ENCODE assay signal across 33 mouse cellular contexts in genomic region chr7:103767687-103768086, GRCm38 (mm10). TPM values are rescaled to one million over a fixed set of nuclear protein-coding genes. Genes with fewer than 3 reads are reported as not detected.
"Had no signal": no experiment of that assay in that cellular context is flagged by ENCODE, and none has a peak within 500 bp of the region (broad histone marks: within the 10 kb centered on the region; RNA-seq: fewer than 3 reads in every experiment).

No protein-coding gene starts in this region.

RNA-seq across cellular contexts. Expression of gene Olfr69, which starts 3.7 kb away (rescaled TPM):
- total RNA-seq: gastrocnemius, adult 2 months; gastrocnemius, postnatal 10 days; gastrocnemius, postnatal 25 days; gastrocnemius, postnatal 4 days; granulocyte monocyte progenitor cell, adult 5-6 weeks; heart, adult 18-20 months; heart, adult 8-10 months; heart, postnatal 10 days; heart, postnatal 25 days; heart, postnatal 4 days; layer of hippocampus, adult 2 months; layer of hippocampus, postnatal 10 days; layer of hippocampus, postnatal 25 days; left cerebral cortex, adult 2 months; left cerebral cortex, postnatal 14 days; left cerebral cortex, postnatal 36 days had no signal
- polyA plus RNA-seq: frontal cortex, adult 2 months; heart, embryonic 10.5 days; heart, embryonic 12.5 days; heart, embryonic 14.5 days; heart, embryonic 16.5 days; hindbrain, embryonic 10.5 days; hindbrain, embryonic 12.5 days; hindbrain, embryonic 14.5 days; hindbrain, embryonic 16.5 days; intestine, embryonic 15.5 days; intestine, postnatal 0 days; kidney, embryonic 14.5 days; kidney, embryonic 16.5 days; limb, embryonic 10.5 days; limb, embryonic 12.5 days; limb, embryonic 14.5 days had no signal

RNA-seq across cellular contexts. Expression of gene Olfr630, which starts 10.6 kb away (rescaled TPM):
- total RNA-seq: gastrocnemius, adult 2 months; gastrocnemius, postnatal 10 days; gastrocnemius, postnatal 25 days; gastrocnemius, postnatal 4 days; granulocyte monocyte progenitor cell, adult 5-6 weeks; heart, adult 18-20 months; heart, adult 8-10 months; heart, postnatal 10 days; heart, postnatal 25 days; heart, postnatal 4 days; layer of hippocampus, adult 2 months; layer of hippocampus, postnatal 10 days; layer of hippocampus, postnatal 25 days; left cerebral cortex, adult 2 months; left cerebral cortex, postnatal 14 days; left cerebral cortex, postnatal 36 days had no signal
- polyA plus RNA-seq: frontal cortex, adult 2 months; heart, embryonic 10.5 days; heart, embryonic 12.5 days; heart, embryonic 14.5 days; heart, embryonic 16.5 days; hindbrain, embryonic 10.5 days; hindbrain, embryonic 12.5 days; hindbrain, embryonic 14.5 days; hindbrain, embryonic 16.5 days; inflammation-experienced regulatory T-cells, adult 6 months; intestine, embryonic 15.5 days; intestine, postnatal 0 days; kidney, embryonic 14.5 days; kidney, embryonic 16.5 days; limb, embryonic 10.5 days; limb, embryonic 12.5 days; limb, embryonic 14.5 days had no signal

RNA-seq across cellular contexts. Expression of gene Olfr68, which starts 11.8 kb away (rescaled TPM):
- total RNA-seq: gastrocnemius, adult 2 months; gastrocnemius, postnatal 10 days; gastrocnemius, postnatal 25 days; gastrocnemius, postnatal 4 days; granulocyte monocyte progenitor cell, adult 5-6 weeks; heart, adult 18-20 months; heart, adult 8-10 months; heart, postnatal 10 days; heart, postnatal 25 days; heart, postnatal 4 days; layer of hippocampus, adult 2 months; layer of hippocampus, postnatal 10 days; layer of hippocampus, postnatal 25 days; left cerebral cortex, adult 2 months; left cerebral cortex, postnatal 14 days; left cerebral cortex, postnatal 36 days had no signal
- polyA plus RNA-seq: frontal cortex, adult 2 months; heart, embryonic 10.5 days; heart, embryonic 12.5 days; heart, embryonic 14.5 days; heart, embryonic 16.5 days; hindbrain, embryonic 10.5 days; hindbrain, embryonic 12.5 days; hindbrain, embryonic 14.5 days; hindbrain, embryonic 16.5 days; inflammation-experienced regulatory T-cells, adult 6 months; intestine, embryonic 15.5 days; intestine, postnatal 0 days; kidney, embryonic 14.5 days; kidney, embryonic 16.5 days; limb, embryonic 10.5 days; limb, embryonic 12.5 days; limb, embryonic 14.5 days had no signal

RNA-seq across cellular contexts. Expression of gene Olfr629, which starts 22.9 kb away (rescaled TPM):
- total RNA-seq: gastrocnemius, adult 2 months; gastrocnemius, postnatal 10 days; gastrocnemius, postnatal 25 days; gastrocnemius, postnatal 4 days; granulocyte monocyte progenitor cell, adult 5-6 weeks; heart, adult 18-20 months; heart, adult 8-10 months; heart, postnatal 10 days; heart, postnatal 25 days; heart, postnatal 4 days; layer of hippocampus, adult 2 months; layer of hippocampus, postnatal 10 days; layer of hippocampus, postnatal 25 days; left cerebral cortex, adult 2 months; left cerebral cortex, postnatal 14 days; left cerebral cortex, postnatal 36 days had no signal
- polyA plus RNA-seq: frontal cortex, adult 2 months; heart, embryonic 10.5 days; heart, embryonic 12.5 days; heart, embryonic 14.5 days; heart, embryonic 16.5 days; hindbrain, embryonic 10.5 days; hindbrain, embryonic 12.5 days; hindbrain, embryonic 14.5 days; hindbrain, embryonic 16.5 days; inflammation-experienced regulatory T-cells, adult 6 months; intestine, embryonic 15.5 days; intestine, postnatal 0 days; kidney, embryonic 14.5 days; kidney, embryonic 16.5 days; limb, embryonic 10.5 days; limb, embryonic 12.5 days; limb, embryonic 14.5 days had no signal

RNA-seq across cellular contexts. Expression of gene Olfr67, which starts 23.9 kb away (rescaled TPM):
- total RNA-seq: gastrocnemius, adult 2 months; gastrocnemius, postnatal 10 days; gastrocnemius, postnatal 25 days; gastrocnemius, postnatal 4 days; granulocyte monocyte progenitor cell, adult 5-6 weeks; heart, adult 18-20 months; heart, adult 8-10 months; heart, postnatal 10 days; heart, postnatal 25 days; heart, postnatal 4 days; layer of hippocampus, adult 2 months; layer of hippocampus, postnatal 10 days; layer of hippocampus, postnatal 25 days; left cerebral cortex, adult 2 months; left cerebral cortex, postnatal 14 days; left cerebral cortex, postnatal 36 days had no signal
- polyA plus RNA-seq: frontal cortex, adult 2 months; heart, embryonic 10.5 days; heart, embryonic 12.5 days; heart, embryonic 14.5 days; heart, embryonic 16.5 days; hindbrain, embryonic 10.5 days; hindbrain, embryonic 12.5 days; hindbrain, embryonic 14.5 days; hindbrain, embryonic 16.5 days; inflammation-experienced regulatory T-cells, adult 6 months; intestine, embryonic 15.5 days; intestine, postnatal 0 days; kidney, embryonic 14.5 days; kidney, embryonic 16.5 days; limb, embryonic 10.5 days; limb, embryonic 12.5 days; limb, embryonic 14.5 days had no signal
